Mouse (Mus musculus) heart, embryonic 12.5 days (tissue): ENCODE data around the gene Fkbp8. TPM values are rescaled to one million over a fixed set of nuclear protein-coding genes. Genes with fewer than 3 reads are reported as not detected.

Experiments
- ATAC-seq: fragments of 200-750 bp; cut with Nextera tagmentation; 2 replicates; pipeline ENCODE4 v1.8.0; 2017; ENCODE audit warnings: moderate TSS enrichment, moderate library complexity; ENCODE audit not compliant: insufficient number of reproducible peaks, low FRiP score
- H3K27ac ChIP-seq: fragments of 300-500 bp; sonication (generic); 2 replicates; pipeline ENCODE4 v1.5.1; 2016; ENCODE audit warnings: mild to moderate bottlenecking, moderate library complexity; ENCODE audit not compliant: poor library complexity, severe bottlenecking
- H3K27me3 ChIP-seq: fragments of 300-500 bp; sonication (generic); replicated peaks from 2 replicates; pipeline ENCODE4 v1.6.1; 2016; ENCODE audit warnings: mild to moderate bottlenecking, moderate library complexity
- H3K36me3 ChIP-seq: fragments of 300-500 bp; sonication (generic); 2 replicates; pipeline ENCODE4 v1.6.1; 2016; ENCODE audit warnings: mild to moderate bottlenecking, moderate library complexity
- H3K4me1 ChIP-seq: fragments of 300-500 bp; sonication (generic); replicated peaks from 2 replicates; pipeline ENCODE4 v1.6.1; 2016; ENCODE audit warnings: mild to moderate bottlenecking
- H3K4me2 ChIP-seq: fragments of 300-500 bp; sonication (generic); 2 replicates; pipeline ENCODE4 v1.6.1; 2016; ENCODE audit warnings: mild to moderate bottlenecking, moderate library complexity
- H3K4me3 ChIP-seq: fragments of 300-500 bp; sonication (generic); 2 replicates; pipeline ENCODE4 v1.5.1; 2016; ENCODE audit warnings: mild to moderate bottlenecking
- H3K9ac ChIP-seq: fragments of 300-500 bp; sonication (generic); 2 replicates; pipeline ENCODE4 v1.6.1; 2016; ENCODE audit warnings: mild to moderate bottlenecking, moderate library complexity
- H3K9me3 ChIP-seq: fragments of 300-500 bp; sonication (generic); replicated peaks from 2 replicates; pipeline ENCODE4 v1.6.1; 2016; ENCODE audit warnings: mild to moderate bottlenecking, moderate library complexity
- WGBS: fragments of 180-500 bp; shearing (Covaris S2); methylation state at CpG from one replicate; pipeline ENCODE4 v1.1.7; 2016; 5-methylcytosine and 5-hydroxymethylcytosine counted together
- polyA plus RNA-seq: library from polyadenylated mRNA; unstranded; fragments of >200 nt; fragmentation: Nextera tagmentation; extraction: Ambion mirVana; gene quantifications from 2 replicates; pipeline ENCODE4 v1.2.1, GENCODE M21; 2016

The Fkbp8 gene
- polyA plus RNA-seq, 1 experiment from 2014 or later: 227 TPM

- peaks cover 100% of the 10 kb centered on the region for H3K27me3 ChIP-seq
- no peaks in the 10 kb centered on the region for H3K9me3 ChIP-seq
- H3K27ac ChIP-seq: no peak within 1 kb of the TSS
- peak within 1 kb of the TSS; percentile 53 for H3K9ac ChIP-seq
- under 1% methylated on average over 72 of the region's 93 CpGs for WGBS
- H3K4me2 ChIP-seq: peak within 1 kb of the TSS; percentile 82
- H3K36me3 ChIP-seq: no peaks in the 10 kb centered on the region
- peak within 1 kb of the TSS; percentile 49 for H3K4me3 ChIP-seq
- peaks cover 60% of the 10 kb centered on the region for H3K4me1 ChIP-seq
- ATAC-seq: 0 out of 2 replicates have a peak, but pooled peaks have one; percentile 7
These were observed 34.6 kb upstream of the Fkbp8 start, which contains the start of gene Crlf1 for GRCm38 (mm10) chr8:70492664-70493640. Gene Crlf1, plus strand, starts transcription at chr8:70493158.

- Histone ChIP-seq H3K4me2 (peak overlapping the region; percentile 82), H3K4me3 (peak overlapping the region; percentile 49), H3K9ac (no peak overlapping the region), H3K9me3 (no peaks in the 10 kb centered on the region), H3K27me3 (peaks cover 100% of the 10 kb centered on the region), H3K36me3 (no peaks in the 10 kb centered on the region), H3K4me1 (peaks cover 51% of the 10 kb centered on the region), H3K27ac (no peak overlapping the region)
- 1% methylated on average over 47 of the region's 47 CpGs for WGBS
- no peak for ATAC-seq
These were observed 33.7 kb upstream of the Fkbp8 start for GRCm38 (mm10) chr8:70493692-70494415.

GRCm38 (mm10) chr8:70494416-70494945, 33.0 kb upstream of the Fkbp8 start:
- no peaks in the 10 kb centered on the region for H3K9me3 ChIP-seq
- no peak for ATAC-seq
- H3K36me3 ChIP-seq: no peaks in the 10 kb centered on the region
- no peak overlapping the region for H3K27ac ChIP-seq
- peaks cover 100% of the 10 kb centered on the region for H3K27me3 ChIP-seq
- WGBS: 2% methylated on average over 28 of the region's 28 CpGs
- H3K4me3 ChIP-seq: peak overlapping the region; percentile 49
- H3K4me1 ChIP-seq: peaks cover 45% of the 10 kb centered on the region
- peak overlapping the region; percentile 82; the same call in 1 of the 2 replicates for H3K4me2 ChIP-seq
- H3K9ac ChIP-seq: no peak overlapping the region

GRCm38 (mm10) chr8:70495001-70495770, 32.3 kb upstream of the Fkbp8 start:
- Histone ChIP-seq H3K27me3 (peaks cover 100% of the 10 kb centered on the region), H3K4me1 (peaks cover 39% of the 10 kb centered on the region), H3K27ac (no peak overlapping the region), H3K4me3 (peak overlapping the region; percentile 1; the same call in 1 of the 2 replicates), H3K4me2 (no peak overlapping the region), H3K9me3 (no peaks in the 10 kb centered on the region), H3K36me3 (no peaks in the 10 kb centered on the region), H3K9ac (no peak overlapping the region)
- 2% methylated on average over 14 of the region's 21 CpGs for WGBS
- no peak for ATAC-seq

GRCm38 (mm10) chr8:70495771-70496062, 31.8 kb upstream of the Fkbp8 start:
- 6% methylated on average over 11 of the region's 12 CpGs for WGBS
- peaks cover 40% of the 10 kb centered on the region for H3K4me1 ChIP-seq
- no peak overlapping the region for H3K9ac ChIP-seq
- no peaks in the 10 kb centered on the region for H3K36me3 ChIP-seq
- no peak overlapping the region for H3K4me2 ChIP-seq
- no peaks in the 10 kb centered on the region for H3K9me3 ChIP-seq
- peak overlapping the region; percentile 1; the same call in 1 of the 2 replicates for H3K4me3 ChIP-seq
- no peak for ATAC-seq
- H3K27me3 ChIP-seq: peaks cover 100% of the 10 kb centered on the region
- H3K27ac ChIP-seq: no peak overlapping the region

- Histone ChIP-seq H3K27me3 (peaks cover 85% of the 10 kb centered on the region), H3K4me1 (peaks cover 39% of the 10 kb centered on the region), H3K9ac (no peak overlapping the region), H3K4me2 (peak overlapping the region; percentile 42), H3K36me3 (no peaks in the 10 kb centered on the region), H3K4me3 (peak overlapping the region; percentile 6; the same call in 1 of the 2 replicates), H3K9me3 (no peaks in the 10 kb centered on the region), H3K27ac (no peak overlapping the region)
- peak; percentile 37; the same call in 1 of the 2 replicates for ATAC-seq
- WGBS: 8% methylated on average over 39 of the region's 39 CpGs
These were observed 26.9 kb upstream of the Fkbp8 start for GRCm38 (mm10) chr8:70500386-70501301.

- 14% methylated on average over 23 of the region's 23 CpGs for WGBS
- peak overlapping the region; percentile 7 for H3K4me3 ChIP-seq
- H3K4me1 ChIP-seq: peaks cover 44% of the 10 kb centered on the region
These were observed 25.5 kb upstream of the Fkbp8 start for GRCm38 (mm10) chr8:70501820-70502529.

GRCm38 (mm10) chr8:70502540-70502939, 25.0 kb upstream of the Fkbp8 start:
- Histone ChIP-seq H3K4me1 (peaks cover 46% of the 10 kb centered on the region), H3K27ac (no peak overlapping the region), H3K4me2 (peak overlapping the region; percentile 53), H3K9me3 (no peaks in the 10 kb centered on the region), H3K9ac (no peak overlapping the region), H3K36me3 (peaks cover 6% of the 10 kb centered on the region), H3K27me3 (peaks cover 66% of the 10 kb centered on the region), H3K4me3 (peak overlapping the region; percentile 7; the same call in 1 of the 2 replicates)
- 29% methylated on average over 12 of the region's 12 CpGs for WGBS
- ATAC-seq: no peak

More at GRCm38 (mm10) chr8:70501820-70502529, 25.5 kb upstream of the Fkbp8 start:
- no peak for ATAC-seq
- Histone ChIP-seq H3K27me3 (peaks cover 72% of the 10 kb centered on the region), H3K36me3 (peaks cover under 1% of the 10 kb centered on the region), H3K9ac (peak overlapping the region; percentile 43; the same call in 1 of the 2 replicates), H3K4me2 (peak overlapping the region; percentile 53), H3K27ac (no peak overlapping the region), H3K9me3 (no peaks in the 10 kb centered on the region)

- ATAC-seq: no peak
- Histone ChIP-seq H3K27ac (no peak overlapping the region), H3K4me2 (peak overlapping the region; percentile 27), H3K4me1 (peaks cover 46% of the 10 kb centered on the region), H3K27me3 (peaks cover 60% of the 10 kb centered on the region), H3K4me3 (no peak overlapping the region), H3K9me3 (no peaks in the 10 kb centered on the region), H3K9ac (no peak overlapping the region), H3K36me3 (peaks cover 12% of the 10 kb centered on the region)
- WGBS: 13% methylated on average over 46 of the region's 46 CpGs
These were observed 24.3 kb upstream of the Fkbp8 start for GRCm38 (mm10) chr8:70503062-70503750.
